Mouse (Mus musculus): ENCODE measurements around the gene Pmpcb.

DNA sequence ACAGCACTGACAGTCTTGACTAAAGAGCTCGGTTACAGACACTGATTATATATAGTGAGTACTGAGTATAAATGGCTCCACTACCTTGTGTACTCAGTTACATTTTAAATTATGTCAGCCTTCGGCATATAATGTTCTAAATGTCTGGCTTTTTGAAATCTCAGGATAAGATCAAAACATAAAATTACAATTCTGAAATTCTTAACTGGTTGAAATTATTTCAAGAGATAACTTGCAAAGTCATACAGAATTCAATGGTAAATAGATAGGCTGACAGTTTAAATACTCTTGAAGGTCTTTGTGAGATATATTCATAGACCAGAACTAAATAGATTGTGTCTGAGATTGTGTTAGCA, 35.0 kb upstream of the Pmpcb start:
- TF ChIP-seq TAL1 (conservative IDR thresholded peaks at IDR 0.05; ENCODE audit: low read depth, low read length) (no peak), CTCF (IDR thresholded peaks at IDR 0.05; ENCODE audit: low read depth, low read length) (no peak)
